Mouse (Mus musculus) C2C12 (cell line): ENCODE results near the gene Mief1.

Experiments used
- CTCF ChIP-seq: IDR thresholded peaks from one replicate; pipeline ENCODE4 v1.5.1; 2011; ENCODE audit not compliant: control insufficient read depth, insufficient read depth, insufficient read length
- FOSL1 ChIP-seq: IDR thresholded peaks from one replicate; pipeline ENCODE4 v1.8.0; 2011; ENCODE audit warnings: mild to moderate bottlenecking, low read length; ENCODE audit not compliant: poor library complexity, insufficient read depth, severe bottlenecking
- MAX ChIP-seq: IDR thresholded peaks from one replicate; pipeline ENCODE4 v1.6.1; 2011; ENCODE audit warnings: mild to moderate bottlenecking, control low read depth

DNA sequence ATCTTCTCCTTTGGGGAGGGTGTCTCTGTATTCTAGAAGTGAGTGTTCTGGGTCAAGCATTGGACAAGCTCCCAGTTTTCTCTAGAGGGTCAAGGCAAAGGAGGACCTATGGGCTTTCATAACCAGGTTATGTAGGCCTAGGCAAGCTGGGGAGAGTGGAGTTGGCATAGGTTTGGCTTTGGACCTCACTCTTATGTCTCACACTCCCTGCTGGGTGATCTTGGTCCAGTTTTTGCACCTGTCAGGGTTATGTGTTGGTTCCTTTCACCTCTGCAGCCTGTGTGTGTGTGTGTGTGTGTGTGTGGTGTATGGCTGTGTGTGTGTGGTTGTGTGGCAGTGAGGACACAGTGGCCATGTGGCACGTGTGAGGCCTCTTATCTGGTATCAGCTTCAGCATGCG lies 45.2 kb downstream of the Mief1 start:
- no peak for TF ChIP-seq MAX
- TF ChIP-seq CTCF, result no peak
- no peak for TF ChIP-seq FOSL1
